Comparison of ENCODE assay signal across 8 mouse cellular contexts in the genomic region with DNA sequence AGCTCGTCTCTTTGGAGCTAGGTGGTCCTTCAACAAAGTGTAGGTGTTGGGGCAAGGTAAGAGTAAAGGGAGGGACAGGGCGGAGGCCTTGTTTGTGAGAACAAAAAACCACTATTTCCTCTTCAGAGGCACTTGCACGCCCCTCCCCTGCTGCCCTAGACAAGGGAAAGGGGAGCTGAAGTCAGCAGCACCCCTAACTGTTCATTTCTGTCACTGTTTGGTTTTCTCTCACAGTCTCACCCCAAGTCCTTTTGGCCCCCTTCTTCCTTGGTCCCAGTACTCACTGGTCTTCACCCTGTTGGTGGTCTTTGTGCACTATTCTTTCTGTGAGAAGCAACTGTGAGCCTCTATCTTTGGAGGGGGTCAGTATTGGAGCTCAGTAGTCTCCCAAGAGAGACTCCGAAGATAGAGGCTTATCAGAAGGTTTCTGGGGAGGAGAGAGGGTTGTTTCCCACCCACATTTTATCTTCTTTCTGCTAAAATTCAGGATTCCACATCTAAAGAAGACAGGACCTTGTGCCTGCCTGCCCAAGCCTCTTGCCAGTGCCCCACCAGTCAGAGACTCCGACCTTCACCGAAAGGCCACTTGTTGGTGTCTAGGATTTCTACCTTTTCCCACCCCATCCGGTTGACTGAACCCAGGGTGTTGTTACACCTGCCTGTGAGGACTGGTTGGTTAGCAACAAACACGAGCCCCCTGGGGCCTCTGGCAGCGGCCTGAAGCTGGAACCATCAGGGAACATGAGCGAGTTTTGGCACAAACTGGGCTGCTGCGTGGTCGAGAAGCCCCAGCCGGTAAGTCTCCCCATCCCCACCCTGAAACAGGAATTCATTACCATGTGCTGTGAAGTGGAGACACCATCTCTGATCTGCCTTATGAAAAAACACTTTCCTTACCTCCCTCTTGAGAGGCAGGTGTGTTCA. TPM values are rescaled to one million over a fixed set of nuclear protein-coding genes. Genes with fewer than 3 reads are reported as not detected.
DNase-seq lines count a peak whose midpoint lies in the region; ATAC-seq and TF ChIP-seq lines count a peak whose summit lies in the region.

A gene (minus strand): TSS at position 874 of the 924 bp plus-strand sequence.

- H3K27me3 ChIP-seq in E14TG2a.4 (ENCODE audit: insufficient read depth, low read length): no peaks in the 10 kb centered on the region
- no peaks in the 10 kb centered on the region for H3K27me3 ChIP-seq in forebrain, embryonic 16.5 days (replicated peaks; ENCODE audit: control insufficient read depth, insufficient read depth, low read length)
- H3K27me3 ChIP-seq in liver, embryonic 13.5 days: no peaks in the 10 kb centered on the region

- no peak for ATAC-seq in forebrain, embryonic 16.5 days
- peak; percentile 27 for ATAC-seq in liver, embryonic 13.5 days (ENCODE audit: low read depth)
- ATAC-seq in cerebellum, adult (ENCODE audit: insufficient number of reproducible peaks, low FRiP score, low TSS enrichment): no peak

- H3K9ac ChIP-seq in forebrain, embryonic 16.5 days (replicated peaks; ENCODE audit: low read depth, low read length): peak within 1 kb of the TSS; percentile 35
- peak within 1 kb of the TSS; percentile 96 for H3K9ac ChIP-seq in liver, embryonic 13.5 days

- TF ChIP-seq CTCF in E14TG2a.4 (conservative IDR thresholded peaks at IDR 0.05; ENCODE audit: low read length): no peak

- peak within 1 kb of the TSS; percentile 74 for H3K4me2 ChIP-seq in forebrain, embryonic 16.5 days (ENCODE audit: low read length)
- H3K4me2 ChIP-seq in liver, embryonic 13.5 days: peak within 1 kb of the TSS; percentile 97

- H3K27ac ChIP-seq in forebrain, embryonic 16.5 days (ENCODE audit: low read length): peak within 1 kb of the TSS; percentile 98
- peak within 1 kb of the TSS; percentile 93 for H3K27ac ChIP-seq in liver, embryonic 13.5 days

- peak within 1 kb of the TSS; percentile 92 for H3K4me3 ChIP-seq in E14TG2a.4 (replicated peaks; ENCODE audit: low read length)
- H3K4me3 ChIP-seq in forebrain, embryonic 16.5 days (replicated peaks; ENCODE audit: low read length): peak within 1 kb of the TSS; percentile 84
- peak within 1 kb of the TSS; percentile 85 for H3K4me3 ChIP-seq in liver, embryonic 13.5 days (replicated peaks)

- no peaks in the 10 kb centered on the region for H3K9me3 ChIP-seq in E14TG2a.4 (ENCODE audit: low read length)
- no peaks in the 10 kb centered on the region for H3K9me3 ChIP-seq in forebrain, embryonic 16.5 days (ENCODE audit: control insufficient read depth, low read length)
- no peaks in the 10 kb centered on the region for H3K9me3 ChIP-seq in liver, embryonic 13.5 days (replicated peaks)

- peak; percentile 53 for DNase-seq in A20 (ENCODE audit: low read depth, low spot score)
- peak; percentile 34 to 50 for DNase-seq in kidney, adult 8-10 months
- DNase-seq in liver, embryonic 13.5 days: peak; percentile 16
- peak; percentile 50 to 52 for DNase-seq in natural killer cell, adult 2 months (ENCODE audit: low spot score in 2 of 2)
- DNase-seq in cerebellum, adult 11 months: no peak

- whole genome bisulfite sequencing in forebrain, embryonic 16.5 days: 74% methylated on average over 13 of the region's 13 CpGs
- 40% methylated on average over 13 of the region's 13 CpGs for WGBS in liver, embryonic 13.5 days (ENCODE audit: insufficient replicate concordance)

- peaks cover 58% of the 10 kb centered on the region for H3K36me3 ChIP-seq in E14TG2a.4 (ENCODE audit: insufficient read depth, low read length)
- peaks cover 32% of the 10 kb centered on the region for H3K36me3 ChIP-seq in forebrain, embryonic 16.5 days (ENCODE audit: control insufficient read depth, insufficient read depth)
- peaks cover 53% of the 10 kb centered on the region for H3K36me3 ChIP-seq in liver, embryonic 13.5 days

- H3K4me1 ChIP-seq in E14TG2a.4 (replicated peaks; ENCODE audit: low read depth, low read length): peaks cover 81% of the 10 kb centered on the region
- peaks cover 23% of the 10 kb centered on the region for H3K4me1 ChIP-seq in forebrain, embryonic 16.5 days (replicated peaks; ENCODE audit: control insufficient read depth, insufficient read depth, low read length)
- H3K4me1 ChIP-seq in liver, embryonic 13.5 days (replicated peaks): peaks cover 53% of the 10 kb centered on the region

RNA-seq across cellular contexts. Expression of the gene that starts here (rescaled TPM):
- 263 and 264 TPM in 2 replicates for polyA plus RNA-seq in forebrain, embryonic 16.5 days (2015; fragmentation: Nextera tagmentation; extraction: Ambion mirVana)
- 2.8 and 3.5 TPM in 2 replicates for polyA plus RNA-seq in liver, embryonic 13.5 days (2015; fragmentation: Nextera tagmentation; extraction: Ambion mirVana)

Comparison
In these comparisons a context has a peak if more than half of its experiments do, and no peak if none do; other contexts are left out.
1. RNA of the gene that starts here (polyA plus RNA-seq): 263 to 264 TPM in forebrain, embryonic 16.5 days; 2.8 to 3.5 TPM in liver, embryonic 13.5 days; every median in the first group is over 10 times any median in the second.
2. Peak in every context shown above with its lines, with median percentiles within 50 percentile points of each other: H3K4me3 ChIP-seq.